Mouse (Mus musculus) liver, postnatal 0 days (tissue): ENCODE measurements around the gene Slc22a16. TPM values are rescaled to one million over a fixed set of nuclear protein-coding genes. Genes with fewer than 3 reads are reported as not detected.
A peak's percentile ranks its signal among the peaks of the same experiment; 100 is the strongest.

Source experiments
- ATAC-seq: fragments of 200-750 bp; cut with Nextera tagmentation; 2 replicates; pipeline ENCODE4 v1.8.0; 2017; ENCODE audit warnings: mild to moderate bottlenecking, moderate library complexity
- DNase-seq: peaks from one replicate; pipeline ENCODE4 v3.0.0-alpha.2; 2016
- H3K27ac ChIP-seq: fragments of 300-500 bp; sonication (generic); 2 replicates; pipeline ENCODE4 v1.5.1; 2014; ENCODE audit warnings: antibody characterized with exemption, moderate library complexity, mild to moderate bottlenecking, low read depth
- H3K27me3 ChIP-seq: fragments of 300-500 bp; sonication (generic); 2 replicates; pipeline ENCODE4 v1.6.1; 2014; ENCODE audit warnings: low read length, control low read depth, mixed read lengths; ENCODE audit not compliant: insufficient read depth
- H3K36me3 ChIP-seq: fragments of 300-500 bp; sonication (generic); replicated peaks from 2 replicates; pipeline ENCODE4 v1.6.1; 2014; ENCODE audit warnings: mild to moderate bottlenecking, control low read depth, low read length, moderate library complexity, mixed read lengths; ENCODE audit not compliant: insufficient read depth
- H3K4me1 ChIP-seq: fragments of 300-500 bp; sonication (generic); 2 replicates; pipeline ENCODE4 v1.6.1; 2014; ENCODE audit warnings: antibody characterized with exemption, mild to moderate bottlenecking, control low read depth; ENCODE audit not compliant: insufficient read depth
- H3K4me2 ChIP-seq: fragments of 300-500 bp; sonication (generic); 2 replicates; pipeline ENCODE4 v1.6.1; 2014; ENCODE audit warnings: low read depth, mild to moderate bottlenecking, low read length, moderate library complexity, mixed read lengths
- H3K4me3 ChIP-seq: fragments of 300-500 bp; sonication (generic); 2 replicates; pipeline ENCODE4 v1.5.1; 2014; ENCODE audit warnings: low read depth, low read length
- H3K9ac ChIP-seq: fragments of 300-500 bp; sonication (generic); replicated peaks from 2 replicates; pipeline ENCODE4 v1.6.1; 2014; ENCODE audit warnings: mild to moderate bottlenecking, moderate library complexity
- H3K9me3 ChIP-seq: fragments of 300-500 bp; sonication (generic); 2 replicates; pipeline ENCODE4 v1.6.1; 2016; ENCODE audit warnings: mild to moderate bottlenecking, control low read depth, low read length, mixed read lengths
- CTCF ChIP-seq: sonication (generic); IDR thresholded peaks from 2 replicates; pipeline ENCODE4 v1.5.1; 2016; ENCODE audit warnings: antibody characterized with exemption, low read depth
- EP300 ChIP-seq: IDR thresholded peaks from 2 replicates; pipeline ENCODE4 v1.6.1; 2016; ENCODE audit warnings: antibody characterized with exemption, low read depth, mild to moderate bottlenecking
- WGBS: fragments of 180-500 bp; shearing (Covaris S2); extraction: QIAGEN DNeasy Blood & Tissue Kit; methylation state at CpG from one replicate; pipeline ENCODE4 v1.1.7; 2014; ENCODE audit not compliant: insufficient replicate concordance; 5-methylcytosine and 5-hydroxymethylcytosine counted together
- polyA plus RNA-seq: library from polyadenylated mRNA; unstranded; fragments of >200 nt; fragmentation: Nextera tagmentation; extraction: Ambion mirVana; gene quantifications from 2 replicates; pipeline ENCODE4 v1.2.1, GENCODE M21; 2015

The Slc22a16 gene
- polyA plus RNA-seq, 1 experiment from 2014 or later = not detected

- H3K9me3 ChIP-seq = no peaks in the 10 kb centered on the region
- H3K36me3 ChIP-seq = no peaks in the 10 kb centered on the region
- no peaks in the 10 kb centered on the region for H3K4me1 ChIP-seq
- ATAC-seq = peak; percentile 89
- no peak for DNase-seq
- peak within 1 kb of the TSS; percentile 29 for H3K4me2 ChIP-seq
- WGBS = 59% methylated on average over 8 of the region's 8 CpGs
- no peak for TF ChIP-seq EP300
- TF ChIP-seq CTCF = no peak
- H3K9ac ChIP-seq = no peak within 1 kb of the TSS
- H3K27ac ChIP-seq = no peak within 1 kb of the TSS
- no peak within 1 kb of the TSS for H3K4me3 ChIP-seq
- no peaks in the 10 kb centered on the region for H3K27me3 ChIP-seq
Observed at GRCm38 (mm10) chr10:40629656-40630311, 59.6 kb downstream of the Slc22a16 start, which contains the start of gene Ddo. TSS of gene Ddo (plus strand) at chr10:40630011.

- H3K4me2 ChIP-seq = peak overlapping the region; percentile 29
- H3K36me3 ChIP-seq = no peaks in the 10 kb centered on the region
- no peak for TF ChIP-seq CTCF
- TF ChIP-seq EP300 = no peak
- WGBS = 81% methylated on average over 5 of the region's 5 CpGs
- H3K9me3 ChIP-seq = no peaks in the 10 kb centered on the region
- no peaks in the 10 kb centered on the region for H3K4me1 ChIP-seq
- no peak overlapping the region for H3K4me3 ChIP-seq
- DNase-seq (no peak), ATAC-seq (no peak)
- no peak overlapping the region for H3K9ac ChIP-seq
- no peak overlapping the region for H3K27ac ChIP-seq
- no peaks in the 10 kb centered on the region for H3K27me3 ChIP-seq
Observed at GRCm38 (mm10) chr10:40630457-40630856, 60.3 kb downstream of the Slc22a16 start.

GRCm38 (mm10) chr10:40630961-40631360 is 60.8 kb downstream of the Slc22a16 start:
- DNase-seq (no peak), ATAC-seq (no peak)
- Histone ChIP-seq H3K4me1 (no peaks in the 10 kb centered on the region), H3K9ac (no peak overlapping the region), H3K27me3 (no peaks in the 10 kb centered on the region), H3K27ac (no peak overlapping the region), H3K4me2 (no peak overlapping the region), H3K4me3 (no peak overlapping the region), H3K9me3 (no peaks in the 10 kb centered on the region), H3K36me3 (no peaks in the 10 kb centered on the region)
- TF ChIP-seq CTCF (no peak), EP300 (no peak)
- 60% methylated on average over 9 of the region's 9 CpGs for WGBS

DNA sequence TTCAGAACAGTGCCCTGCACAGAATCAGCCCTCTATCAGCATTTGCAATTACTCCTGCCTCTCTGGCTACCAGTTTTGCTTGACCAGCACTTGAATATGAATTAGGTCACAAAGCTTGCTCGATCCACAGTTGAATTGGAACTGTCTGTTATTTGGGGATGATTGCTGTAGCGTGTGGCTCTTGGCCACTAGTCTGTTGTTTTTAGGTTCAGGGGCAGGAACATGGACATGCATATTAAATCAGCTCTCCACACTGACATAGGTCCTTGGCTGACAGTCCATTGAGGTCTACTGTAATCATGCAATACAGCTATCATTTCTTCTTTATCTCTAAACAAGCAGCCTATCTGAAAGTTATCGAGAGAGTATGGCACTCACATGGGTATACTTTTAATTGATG is 62.0 kb downstream of the Slc22a16 start:
- H3K27me3 ChIP-seq = no peaks in the 10 kb centered on the region
- WGBS = 76% methylated on average over 3 of the region's 3 CpGs
- TF ChIP-seq EP300 (no peak), CTCF (no peak)
- ATAC-seq (no peak), DNase-seq (no peak)
- no peak overlapping the region for H3K4me2 ChIP-seq
- H3K36me3 ChIP-seq = no peaks in the 10 kb centered on the region
- no peak overlapping the region for H3K9ac ChIP-seq
- H3K9me3 ChIP-seq = no peaks in the 10 kb centered on the region
- no peaks in the 10 kb centered on the region for H3K4me1 ChIP-seq
- H3K4me3 ChIP-seq = no peak overlapping the region
- H3K27ac ChIP-seq = no peak overlapping the region

- ATAC-seq (no peak), DNase-seq (no peak)
- Histone ChIP-seq H3K9me3 (no peaks in the 10 kb centered on the region), H3K4me1 (no peaks in the 10 kb centered on the region), H3K27ac (no peak overlapping the region), H3K4me3 (no peak overlapping the region), H3K4me2 (no peak overlapping the region), H3K36me3 (no peaks in the 10 kb centered on the region), H3K9ac (no peak overlapping the region), H3K27me3 (no peaks in the 10 kb centered on the region)
- 51% methylated on average over 10 of the region's 10 CpGs for WGBS
- no peak for TF ChIP-seq CTCF
Observed at GRCm38 (mm10) chr10:40637331-40637730, 67.2 kb downstream of the Slc22a16 start.

GRCm38 (mm10) chr10:40638276-40638675 is 68.1 kb downstream of the Slc22a16 start:
- H3K27me3 ChIP-seq = no peaks in the 10 kb centered on the region
- DNase-seq (no peak), ATAC-seq (no peak)
- WGBS = 69% methylated on average over 7 of the region's 7 CpGs
- H3K4me1 ChIP-seq = no peaks in the 10 kb centered on the region
- no peak overlapping the region for H3K9ac ChIP-seq
- no peak overlapping the region for H3K27ac ChIP-seq
- no peak overlapping the region for H3K4me3 ChIP-seq
- no peaks in the 10 kb centered on the region for H3K36me3 ChIP-seq
- H3K4me2 ChIP-seq = no peak overlapping the region
- H3K9me3 ChIP-seq = no peaks in the 10 kb centered on the region
- TF ChIP-seq EP300 (no peak), CTCF (no peak)
